Mouse (Mus musculus) liver, embryonic 16.5 days (tissue): ENCODE measurements around the gene Ranbp17. TPM values are rescaled to one million over a fixed set of nuclear protein-coding genes. Genes with fewer than 3 reads are reported as not detected.

Experiments
- ATAC-seq: fragments of 200-750 bp; cut with Nextera tagmentation; 2 replicates; pipeline ENCODE4 v1.8.0; 2017; ENCODE audit warnings: low read depth, mild to moderate bottlenecking, moderate number of reproducible peaks, moderate library complexity
- H3K27ac ChIP-seq: fragments of 300-500 bp; sonication (generic); 2 replicates; pipeline ENCODE4 v1.5.1; 2014; ENCODE audit warnings: mild to moderate bottlenecking, low read length
- H3K27me3 ChIP-seq: fragments of 300-500 bp; sonication (generic); 2 replicates; pipeline ENCODE4 v1.6.1; 2014; ENCODE audit warnings: low read depth, low read length, mixed read lengths; ENCODE audit not compliant: control insufficient read depth, insufficient read depth
- H3K36me3 ChIP-seq: fragments of 300-500 bp; sonication (generic); 2 replicates; pipeline ENCODE4 v1.6.1; 2014; ENCODE audit warnings: mild to moderate bottlenecking; ENCODE audit not compliant: control insufficient read depth, insufficient read depth
- H3K4me1 ChIP-seq: fragments of 300-500 bp; sonication (generic); 2 replicates; pipeline ENCODE4 v1.6.1; 2014; ENCODE audit warnings: low read depth, low read length, mixed read lengths; ENCODE audit not compliant: control insufficient read depth
- H3K4me2 ChIP-seq: fragments of 300-500 bp; sonication (generic); 2 replicates; pipeline ENCODE4 v1.6.1; 2014; ENCODE audit warnings: low read depth, low read length, mixed read lengths
- H3K4me3 ChIP-seq: fragments of 300-500 bp; sonication (generic); 2 replicates; pipeline ENCODE4 v1.5.1; 2014; ENCODE audit warnings: low read depth, mild to moderate bottlenecking, low read length
- H3K9ac ChIP-seq: fragments of 300-500 bp; sonication (generic); 2 replicates; pipeline ENCODE4 v1.6.1; 2014; ENCODE audit warnings: low read depth, low read length
- H3K9me3 ChIP-seq: fragments of 300-500 bp; sonication (generic); replicated peaks from 2 replicates; pipeline ENCODE4 v1.6.1; 2016; ENCODE audit warnings: low read length; ENCODE audit not compliant: control insufficient read depth
- WGBS: fragments of 180-500 bp; shearing (Covaris S2); extraction: QIAGEN DNeasy Blood & Tissue Kit; methylation state at CpG from one replicate; pipeline ENCODE4 v1.1.7; 2014; ENCODE audit not compliant: insufficient replicate concordance; 5-methylcytosine and 5-hydroxymethylcytosine counted together
- polyA plus RNA-seq: library from polyadenylated mRNA; unstranded; fragments of >200 nt; fragmentation: Nextera tagmentation; extraction: Ambion mirVana; gene quantifications from 2 replicates; pipeline ENCODE4 v1.2.1, GENCODE M21; 2015

The Ranbp17 gene
- polyA plus RNA-seq, 1 experiment from 2014 or later: 3.2 TPM

GRCm38 (mm10) chr11:33300859-33301258 is 212.7 kb downstream of the Ranbp17 start:
- H3K9me3 ChIP-seq: no peaks in the 10 kb centered on the region
- no peaks in the 10 kb centered on the region for H3K36me3 ChIP-seq
- H3K4me2 ChIP-seq: no peak overlapping the region
- H3K27me3 ChIP-seq: no peaks in the 10 kb centered on the region
- no peak overlapping the region for H3K27ac ChIP-seq
- no peak overlapping the region for H3K4me3 ChIP-seq
- 73% methylated on average over 8 of the region's 8 CpGs for WGBS
- no peak for ATAC-seq
- H3K9ac ChIP-seq: no peak overlapping the region
- no peaks in the 10 kb centered on the region for H3K4me1 ChIP-seq

- H3K4me1 ChIP-seq: no peaks in the 10 kb centered on the region
- no peaks in the 10 kb centered on the region for H3K9me3 ChIP-seq
- H3K9ac ChIP-seq: no peak overlapping the region
- no peak overlapping the region for H3K4me2 ChIP-seq
- WGBS: 72% methylated on average over 11 of the region's 11 CpGs
- no peak overlapping the region for H3K27ac ChIP-seq
- ATAC-seq: no peak
- H3K4me3 ChIP-seq: no peak overlapping the region
- no peaks in the 10 kb centered on the region for H3K27me3 ChIP-seq
- H3K36me3 ChIP-seq: no peaks in the 10 kb centered on the region
These were observed 214.2 kb downstream of the Ranbp17 start for GRCm38 (mm10) chr11:33299371-33299770.

- H3K4me2 ChIP-seq: no peak overlapping the region
- no peaks in the 10 kb centered on the region for H3K4me1 ChIP-seq
- no peak overlapping the region for H3K9ac ChIP-seq
- H3K27me3 ChIP-seq: no peaks in the 10 kb centered on the region
- no peaks in the 10 kb centered on the region for H3K9me3 ChIP-seq
- 70% methylated on average over 8 of the region's 8 CpGs for WGBS
- H3K4me3 ChIP-seq: no peak overlapping the region
- no peaks in the 10 kb centered on the region for H3K36me3 ChIP-seq
- ATAC-seq: no peak
- no peak overlapping the region for H3K27ac ChIP-seq
These were observed 216.4 kb downstream of the Ranbp17 start for GRCm38 (mm10) chr11:33297121-33297520.

GRCm38 (mm10) chr11:33295422-33295821 is 218.1 kb downstream of the Ranbp17 start:
- Histone ChIP-seq H3K4me2 (no peak overlapping the region), H3K9me3 (no peaks in the 10 kb centered on the region), H3K4me1 (no peaks in the 10 kb centered on the region), H3K27me3 (no peaks in the 10 kb centered on the region), H3K9ac (no peak overlapping the region), H3K27ac (no peak overlapping the region), H3K4me3 (no peak overlapping the region), H3K36me3 (no peaks in the 10 kb centered on the region)
- no peak for ATAC-seq
- WGBS: 49% methylated on average over 3 of the region's 3 CpGs

GRCm38 (mm10) chr11:33294063-33294462 is 219.5 kb downstream of the Ranbp17 start:
- no peak for ATAC-seq
- H3K9me3 ChIP-seq: no peaks in the 10 kb centered on the region
- no peak overlapping the region for H3K4me3 ChIP-seq
- 50% methylated on average over 6 of the region's 6 CpGs for WGBS
- H3K4me1 ChIP-seq: no peaks in the 10 kb centered on the region
- H3K9ac ChIP-seq: no peak overlapping the region
- no peaks in the 10 kb centered on the region for H3K27me3 ChIP-seq
- no peaks in the 10 kb centered on the region for H3K36me3 ChIP-seq
- H3K27ac ChIP-seq: no peak overlapping the region
- no peak overlapping the region for H3K4me2 ChIP-seq

GRCm38 (mm10) chr11:33278571-33278970 is 235.0 kb downstream of the Ranbp17 start:
- Histone ChIP-seq H3K4me1 (no peaks in the 10 kb centered on the region), H3K27ac (no peak overlapping the region), H3K9ac (no peak overlapping the region), H3K4me3 (no peak overlapping the region), H3K36me3 (no peaks in the 10 kb centered on the region), H3K9me3 (no peaks in the 10 kb centered on the region), H3K27me3 (no peaks in the 10 kb centered on the region), H3K4me2 (no peak overlapping the region)
- ATAC-seq: no peak
- WGBS: 60% methylated on average over 2 of the region's 2 CpGs

- no peak within 1 kb of the TSS for H3K4me2 ChIP-seq
- no peaks in the 10 kb centered on the region for H3K27me3 ChIP-seq
- no peak within 1 kb of the TSS for H3K27ac ChIP-seq
- no peak within 1 kb of the TSS for H3K4me3 ChIP-seq
- H3K9me3 ChIP-seq: no peaks in the 10 kb centered on the region
- no peaks in the 10 kb centered on the region for H3K36me3 ChIP-seq
- ATAC-seq: no peak
- no peaks in the 10 kb centered on the region for H3K4me1 ChIP-seq
- WGBS: 73% methylated on average over 3 of the region's 3 CpGs
- no peak within 1 kb of the TSS for H3K9ac ChIP-seq
These were observed 236.9 kb downstream of the Ranbp17 start, which contains the start of gene Gm12117 for GRCm38 (mm10) chr11:33276637-33277036. Gene Gm12117 (minus strand): TSS chr11:33276737.

- Histone ChIP-seq H3K9ac (no peak overlapping the region), H3K4me1 (no peaks in the 10 kb centered on the region), H3K27ac (no peak overlapping the region), H3K9me3 (no peaks in the 10 kb centered on the region), H3K36me3 (no peaks in the 10 kb centered on the region), H3K4me3 (no peak overlapping the region), H3K27me3 (no peaks in the 10 kb centered on the region), H3K4me2 (no peak overlapping the region)
- ATAC-seq: no peak
- 50% methylated on average over 3 of the region's 3 CpGs for WGBS
These were observed 238.7 kb downstream of the Ranbp17 start for GRCm38 (mm10) chr11:33274816-33275215.

- 47% methylated on average over 1 of the region's 1 CpGs for WGBS
- no peak overlapping the region for H3K4me3 ChIP-seq
These were observed 239.3 kb downstream of the Ranbp17 start for GRCm38 (mm10) chr11:33274294-33274693.

More at GRCm38 (mm10) chr11:33274294-33274693, 239.3 kb downstream of the Ranbp17 start:
- Histone ChIP-seq H3K27ac (no peak overlapping the region), H3K4me2 (no peak overlapping the region), H3K27me3 (no peaks in the 10 kb centered on the region), H3K9me3 (no peaks in the 10 kb centered on the region), H3K9ac (no peak overlapping the region), H3K36me3 (no peaks in the 10 kb centered on the region), H3K4me1 (no peaks in the 10 kb centered on the region)
- ATAC-seq: no peak
